Mouse (Mus musculus): ENCODE measurements around the gene Asphd1. TPM values are rescaled to one million over a fixed set of nuclear protein-coding genes. Genes with fewer than 3 reads are reported as not detected.
"Not testable (repeated sequence)": the region's sequence is repeated elsewhere in the genome, so short reads cannot be mapped to it uniquely, and the experiment has no call there.

Gene Asphd1
- polyA plus RNA-seq, 2 experiments: 0.15 to 0.26 TPM

DNA sequence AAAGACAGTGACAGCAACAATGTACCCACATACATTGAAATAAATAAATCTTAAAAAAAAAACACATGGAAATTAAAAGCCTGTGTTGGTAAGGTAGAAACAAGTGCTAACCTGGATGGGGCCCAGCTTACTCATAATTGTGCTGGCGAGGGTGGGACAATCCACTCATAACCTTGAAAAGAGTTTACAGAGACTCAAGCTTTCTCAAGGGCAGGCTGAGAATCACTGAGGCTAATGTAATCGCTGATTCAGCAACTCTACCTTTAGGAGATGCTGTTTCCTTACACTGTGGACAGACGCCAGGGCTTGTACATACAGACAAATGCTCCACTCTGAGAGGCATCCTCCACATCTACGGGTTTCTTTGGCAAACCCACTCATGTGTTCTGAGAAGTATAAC lies 29.4 kb downstream of the Asphd1 start:
- WGBS: 92% methylated on average over 4 of the region's 4 CpGs
- Histone ChIP-seq H3K4me1 (ENCODE audit: control insufficient read depth, insufficient read depth, low read length) (no peaks in the 10 kb centered on the region), H3K27me3 (ENCODE audit: control insufficient read depth, insufficient read depth, low read length) (no peaks in the 10 kb centered on the region), H3K27ac (replicated peaks; ENCODE audit: low read depth, low read length) (no peak overlapping the region), H3K9ac (ENCODE audit: low read depth, low read length, severe bottlenecking) (no peak overlapping the region), H3K9me3 (ENCODE audit: control insufficient read depth, low read length) (no peaks in the 10 kb centered on the region), H3K36me3 (ENCODE audit: control insufficient read depth, insufficient read depth, low read length) (no peaks in the 10 kb centered on the region), H3K4me2 (replicated peaks; ENCODE audit: low read depth, low read length, severe bottlenecking) (no peak overlapping the region), H3K4me3 (replicated peaks; ENCODE audit: low read length) (no peak overlapping the region)
- TF ChIP-seq POLR2A (IDR thresholded peaks at IDR 0.05; ENCODE audit: borderline replicate concordance, extremely low read depth, insufficient read depth, insufficient read length): no peak
- ATAC-seq (ENCODE audit: low FRiP score, low read depth) (no peak), DNase-seq (ENCODE audit: low spot score) (no peak)

DNA sequence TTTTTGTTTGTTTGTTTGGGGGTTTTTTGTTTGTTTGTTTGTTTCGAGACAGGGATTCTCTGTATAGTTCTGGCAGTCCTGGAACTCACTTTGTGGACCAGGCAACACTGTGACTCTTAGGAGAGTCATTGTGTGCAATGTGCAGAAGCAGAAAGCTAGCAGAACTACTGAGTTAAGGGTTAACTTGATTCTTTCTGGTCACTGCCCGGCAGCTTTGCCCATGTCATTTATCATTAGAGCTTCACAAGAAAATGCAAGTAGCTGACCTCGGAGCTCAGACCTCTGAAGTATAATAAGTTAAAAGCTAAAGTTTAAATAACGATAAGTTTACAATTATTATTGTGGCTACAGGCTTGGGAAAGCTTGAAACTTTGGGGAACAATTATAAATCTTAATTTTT lies 31.0 kb downstream of the Asphd1 start:
- not testable (repeated sequence) for H3K4me3 ChIP-seq (replicated peaks; ENCODE audit: low read length); H3K27me3 ChIP-seq (ENCODE audit: control insufficient read depth, insufficient read depth, low read length); H3K9ac ChIP-seq (ENCODE audit: low read depth, low read length, severe bottlenecking); DNase-seq (ENCODE audit: low spot score); H3K27ac ChIP-seq (replicated peaks; ENCODE audit: low read depth, low read length); H3K4me2 ChIP-seq (replicated peaks; ENCODE audit: low read depth, low read length, severe bottlenecking); H3K4me1 ChIP-seq (ENCODE audit: control insufficient read depth, insufficient read depth, low read length); H3K9me3 ChIP-seq (ENCODE audit: control insufficient read depth, low read length); ATAC-seq (ENCODE audit: low FRiP score, low read depth); H3K36me3 ChIP-seq (ENCODE audit: control insufficient read depth, insufficient read depth, low read length)
- WGBS: 39% methylated on average over 4 of the region's 4 CpGs

DNA sequence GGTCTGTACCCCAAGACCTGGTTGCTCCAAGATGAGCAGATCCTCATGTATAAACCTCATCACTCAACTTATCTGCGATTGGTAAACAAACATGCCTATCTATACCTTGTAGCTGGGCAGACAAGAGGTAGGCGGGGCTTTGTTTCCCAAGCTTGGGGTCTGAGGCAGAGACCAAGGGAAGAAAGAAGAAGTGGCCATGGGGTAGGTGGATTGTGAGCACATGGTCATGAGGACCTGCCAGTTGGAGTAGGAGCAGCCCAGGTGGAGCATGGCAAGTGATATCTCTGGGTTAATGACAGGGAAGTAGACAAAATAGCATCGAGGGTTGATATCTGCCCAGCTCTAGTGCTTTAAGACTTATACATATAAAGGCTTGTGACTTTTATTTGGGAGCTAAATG lies 34.5 kb downstream of the Asphd1 start:
- no peak overlapping the region for H3K4me3 ChIP-seq (replicated peaks; ENCODE audit: low read length)
- no peaks in the 10 kb centered on the region for H3K4me1 ChIP-seq (ENCODE audit: control insufficient read depth, insufficient read depth, low read length)
- no peak overlapping the region for H3K9ac ChIP-seq (ENCODE audit: low read depth, low read length, severe bottlenecking)
- DNase-seq (ENCODE audit: low spot score): no peak
- H3K27ac ChIP-seq (replicated peaks; ENCODE audit: low read depth, low read length): no peak overlapping the region
- no peaks in the 10 kb centered on the region for H3K36me3 ChIP-seq (ENCODE audit: control insufficient read depth, insufficient read depth, low read length)
- 88% methylated on average over 3 of the region's 3 CpGs for WGBS
- H3K4me2 ChIP-seq (replicated peaks; ENCODE audit: low read depth, low read length, severe bottlenecking): no peak overlapping the region
- H3K9me3 ChIP-seq (ENCODE audit: control insufficient read depth, low read length): no peaks in the 10 kb centered on the region
- no peaks in the 10 kb centered on the region for H3K27me3 ChIP-seq (ENCODE audit: control insufficient read depth, insufficient read depth, low read length)
- TF ChIP-seq POLR2A (IDR thresholded peaks at IDR 0.05; ENCODE audit: borderline replicate concordance, extremely low read depth, insufficient read depth, insufficient read length): no peak
- no peak for ATAC-seq (ENCODE audit: low FRiP score, low read depth)

DNA sequence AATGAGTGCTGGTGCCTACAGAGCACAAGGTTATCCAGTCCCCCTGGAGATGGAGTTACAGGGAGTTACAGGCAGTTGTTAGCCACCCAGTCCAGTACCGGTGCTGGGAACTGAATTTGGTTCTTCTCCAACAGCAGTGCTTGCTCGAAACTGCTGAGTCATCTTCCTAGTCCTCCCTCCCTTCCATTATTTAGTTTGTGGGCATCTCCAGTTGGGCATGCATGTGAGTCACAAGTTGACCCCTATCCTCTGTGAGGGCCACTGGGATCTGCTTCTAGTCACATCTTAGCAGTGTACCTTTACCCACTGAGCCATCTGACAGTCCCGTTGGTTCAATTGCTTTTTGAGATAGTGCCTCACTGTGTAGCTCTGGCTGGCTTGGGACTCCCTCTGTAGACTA lies 43.8 kb downstream of the Asphd1 start:
- Histone ChIP-seq H3K4me1 (ENCODE audit: control insufficient read depth, insufficient read depth, low read length) (no peaks in the 10 kb centered on the region), H3K9ac (ENCODE audit: low read depth, low read length, severe bottlenecking) (no peak overlapping the region), H3K4me3 (replicated peaks; ENCODE audit: low read length) (no peak overlapping the region), H3K9me3 (ENCODE audit: control insufficient read depth, low read length) (no peaks in the 10 kb centered on the region), H3K36me3 (ENCODE audit: control insufficient read depth, insufficient read depth, low read length) (no peaks in the 10 kb centered on the region), H3K27ac (replicated peaks; ENCODE audit: low read depth, low read length) (no peak overlapping the region), H3K27me3 (ENCODE audit: control insufficient read depth, insufficient read depth, low read length) (no peaks in the 10 kb centered on the region), H3K4me2 (replicated peaks; ENCODE audit: low read depth, low read length, severe bottlenecking) (no peak overlapping the region)
- no peak for DNase-seq (ENCODE audit: low spot score)
- no peak for ATAC-seq (ENCODE audit: low FRiP score, low read depth)
- TF ChIP-seq POLR2A (IDR thresholded peaks at IDR 0.05; ENCODE audit: borderline replicate concordance, extremely low read depth, insufficient read depth, insufficient read length): no peak
- 70% methylated on average over 3 of the region's 3 CpGs for WGBS

DNA sequence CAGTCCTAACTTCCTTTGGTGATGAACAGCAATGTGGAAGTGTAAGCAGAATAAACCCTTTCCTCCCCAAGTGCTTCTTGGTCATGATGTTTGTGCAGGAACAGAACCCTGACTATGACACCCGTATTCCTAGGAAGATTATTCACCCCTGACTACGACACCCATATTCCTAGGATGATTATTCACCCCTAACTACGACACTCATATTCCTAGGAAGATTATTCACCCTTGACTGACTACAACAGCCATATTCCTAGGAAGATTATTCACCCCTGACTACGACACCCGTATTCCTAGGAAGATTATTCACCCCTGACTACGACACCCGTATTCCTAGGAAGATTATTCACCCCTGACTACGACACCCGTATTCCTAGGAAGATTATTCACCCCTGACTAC lies 49.6 kb downstream of the Asphd1 start:
- H3K4me1 ChIP-seq (ENCODE audit: control insufficient read depth, insufficient read depth, low read length): peaks cover 11% of the 10 kb centered on the region
- H3K36me3 ChIP-seq (ENCODE audit: control insufficient read depth, insufficient read depth, low read length); DNase-seq (ENCODE audit: low spot score); ATAC-seq (ENCODE audit: low FRiP score, low read depth); H3K27me3 ChIP-seq (ENCODE audit: control insufficient read depth, insufficient read depth, low read length); H3K9me3 ChIP-seq (ENCODE audit: control insufficient read depth, low read length); H3K9ac ChIP-seq (ENCODE audit: low read depth, low read length, severe bottlenecking); H3K27ac ChIP-seq (replicated peaks; ENCODE audit: low read depth, low read length); H3K4me3 ChIP-seq (replicated peaks; ENCODE audit: low read length); H3K4me2 ChIP-seq (replicated peaks; ENCODE audit: low read depth, low read length, severe bottlenecking): not testable (repeated sequence)
- 94% methylated on average over 6 of the region's 9 CpGs for WGBS
